In genomic region chr10:78463769-78464167, GRCm38 (mm10) we compare ENCODE assay signal across 9 mouse cellular contexts. TPM values are rescaled to one million over a fixed set of nuclear protein-coding genes. Genes with fewer than 3 reads are reported as not detected.
A peak's percentile ranks its signal among the peaks of the same experiment; 100 is the strongest.
DNase-seq lines count a peak whose midpoint lies in the region; ATAC-seq and TF ChIP-seq lines count a peak whose summit lies in the region.
"Had no signal": no experiment of that assay in that cellular context is flagged by ENCODE, and none has a peak within 500 bp of the region (broad histone marks: within the 10 kb centered on the region; RNA-seq: fewer than 3 reads in every experiment).

No protein-coding gene starts in this region.

- 85% methylated on average over 3 of the region's 3 CpGs for WGBS in forebrain, embryonic 16.5 days
- WGBS in liver, embryonic 13.5 days (ENCODE audit: insufficient replicate concordance) = 53% methylated on average over 3 of the region's 3 CpGs

- H3K36me3 ChIP-seq in erythroblast, embryonic 14.5 days (ENCODE audit: control insufficient read depth) = no peaks in the 10 kb centered on the region
- peaks cover 0 to 6% of the 10 kb centered on the region in 2 experiments for H3K36me3 ChIP-seq in CH12.LX (replicated peaks in 1 of 2; ENCODE audit: control insufficient read depth in 1 of 2, insufficient read depth in 1 of 2, low read length in 1 of 2)
- no peaks in the 10 kb centered on the region for H3K36me3 ChIP-seq in forebrain, embryonic 16.5 days (ENCODE audit: control insufficient read depth, insufficient read depth)
- no peaks in the 10 kb centered on the region for H3K36me3 ChIP-seq in liver, embryonic 13.5 days

- peaks cover 26% of the 10 kb centered on the region for H3K4me1 ChIP-seq in erythroblast, embryonic 14.5 days (ENCODE audit: control insufficient read depth)
- peaks cover 20 to 65% of the 10 kb centered on the region in 2 experiments for H3K4me1 ChIP-seq in CH12.LX (ENCODE audit: control insufficient read depth in 1 of 2, insufficient read depth in 2 of 2)
- peaks cover 8% of the 10 kb centered on the region for H3K4me1 ChIP-seq in forebrain, embryonic 16.5 days (replicated peaks; ENCODE audit: control insufficient read depth, insufficient read depth, low read length)
- peaks cover 48% of the 10 kb centered on the region for H3K4me1 ChIP-seq in liver, embryonic 13.5 days (replicated peaks)

- TF ChIP-seq EP300 in CH12.LX (IDR thresholded peaks at IDR 0.05; ENCODE audit: low read length) = no peak

- peak overlapping the region; percentile 69 for H3K4me3 ChIP-seq in erythroblast, embryonic 14.5 days (replicated peaks)
- H3K4me3 ChIP-seq in CH12.LX (replicated peaks in 1 of 3; ENCODE audit: low read depth in 2 of 3, low read length in 2 of 3, poor library complexity in 1 of 3) = peak overlapping the region; percentile 59 to 74 (median 74)
- peak overlapping the region; percentile 76 for H3K4me3 ChIP-seq in forebrain, embryonic 16.5 days (replicated peaks; ENCODE audit: low read length)
- H3K4me3 ChIP-seq in liver, embryonic 13.5 days (replicated peaks) = peak overlapping the region; percentile 70

- no peak for TF ChIP-seq RAD21 in CH12.LX (IDR thresholded peaks at IDR 0.05; ENCODE audit: low read depth, low read length)

- dilution Hi-C loops in CH12.LX (cut with MboI; ENCODE audit: extremely low pct_ligation_motif_present, extremely low pct_unique_long_range_greater_than_20kb, low sequenced_read_pairs) = no loop called here

- peaks cover 2% of the 10 kb centered on the region; the same call in 1 of the 2 replicates for H3K27me3 ChIP-seq in erythroblast, embryonic 14.5 days (ENCODE audit: control insufficient read depth)
- H3K27me3 ChIP-seq in CH12.LX (replicated peaks) = peaks cover 17% of the 10 kb centered on the region
- H3K27me3 ChIP-seq in forebrain, embryonic 16.5 days (replicated peaks; ENCODE audit: control insufficient read depth, insufficient read depth, low read length) = no peaks in the 10 kb centered on the region
- no peaks in the 10 kb centered on the region for H3K27me3 ChIP-seq in liver, embryonic 13.5 days

- H3K9me3 ChIP-seq in erythroblast, embryonic 14.5 days (ENCODE audit: control insufficient read depth, low read length) = no peaks in the 10 kb centered on the region
- H3K9me3 ChIP-seq in CH12.LX (replicated peaks; ENCODE audit: low read length) = no peaks in the 10 kb centered on the region
- H3K9me3 ChIP-seq in forebrain, embryonic 16.5 days (ENCODE audit: control insufficient read depth, low read length) = no peaks in the 10 kb centered on the region
- no peaks in the 10 kb centered on the region for H3K9me3 ChIP-seq in liver, embryonic 13.5 days (replicated peaks)

- no peak overlapping the region for H3K27ac ChIP-seq in CH12.LX (ENCODE audit: insufficient read depth, low read depth)
- no peak overlapping the region for H3K27ac ChIP-seq in forebrain, embryonic 16.5 days (ENCODE audit: low read length)
- H3K27ac ChIP-seq in liver, embryonic 13.5 days = no peak overlapping the region

- ATAC-seq in erythroblast, adult 5-6 weeks (replicated peaks; ENCODE audit: low FRiP score, poor library complexity, severe bottlenecking) = no peak
- ATAC-seq in forebrain, embryonic 16.5 days = no peak
- ATAC-seq in liver, embryonic 13.5 days (ENCODE audit: low read depth) = no peak
- ATAC-seq in granulocyte monocyte progenitor cell, adult 5-6 weeks (replicated peaks; ENCODE audit: poor library complexity, severe bottlenecking) = no peak

- no peaks in the 10 kb centered on the region for H3K79me2 ChIP-seq in CH12.LX (replicated peaks; ENCODE audit: control insufficient read depth, extremely low read depth, insufficient read depth, poor library complexity, severe bottlenecking)

- in situ Hi-C loops in CH12.LX (cut with MboI; ENCODE audit: low pct_ligation_motif_present, low pct_unique_long_range_greater_than_20kb, low sequenced_read_pairs) = no loop called here

- DNase-seq in CH12.LX (ENCODE audit: extremely low read depth) = no peak
- DNase-seq in liver, embryonic 13.5 days = no peak
- no peak for DNase-seq in layer of hippocampus, adult 18-20 months (ENCODE audit: low spot score in 2 of 2)
- no peak for DNase-seq in layer of hippocampus, postnatal 14 days (ENCODE audit: low spot score in 2 of 2)

- no peak overlapping the region; the same call in 1 of the 2 replicates for H3K9ac ChIP-seq in CH12.LX (ENCODE audit: insufficient read depth, low read depth)
- H3K9ac ChIP-seq in forebrain, embryonic 16.5 days (replicated peaks; ENCODE audit: low read depth, low read length) = peak overlapping the region; percentile 74
- peak overlapping the region; percentile 76 for H3K9ac ChIP-seq in liver, embryonic 13.5 days

- TF ChIP-seq POLR2A in CH12.LX (IDR thresholded peaks at IDR 0.05; ENCODE audit: low read depth, low read length) = no peak

- TF ChIP-seq CTCF in CH12.LX (conservative IDR thresholded peaks at IDR 0.05 in 1 of 2, IDR thresholded peaks at IDR 0.05 in 1 of 2; ENCODE audit: low read depth in 2 of 2, low read length in 2 of 2) = no peak

- peak overlapping the region; percentile 78 for H3K4me2 ChIP-seq in CH12.LX (ENCODE audit: insufficient read depth, low read depth, poor library complexity, severe bottlenecking)
- peak overlapping the region; percentile 100 for H3K4me2 ChIP-seq in forebrain, embryonic 16.5 days (ENCODE audit: low read length)
- H3K4me2 ChIP-seq in liver, embryonic 13.5 days = peak overlapping the region; percentile 97

TF ChIP-seq in CH12.LX, 34 proteins besides CTCF, POLR2A, EP300 and RAD21 (continues in another document):
- TF ChIP-seq TCF12 (IDR thresholded peaks at IDR 0.05; ENCODE audit: low read depth, low read length) = no peak
- no peak for TF ChIP-seq JUN (IDR thresholded peaks at IDR 0.05; ENCODE audit: insufficient read depth, low read depth, low read length)
- TF ChIP-seq MAZ (IDR thresholded peaks at IDR 0.05; ENCODE audit: low read depth, low read length) = no peak
- TF ChIP-seq SIN3A (IDR thresholded peaks at IDR 0.05; ENCODE audit: low read length) = no peak
- no peak for TF ChIP-seq PAX5 (IDR thresholded peaks at IDR 0.05; ENCODE audit: low read length)
- no peak for TF ChIP-seq MAFK (IDR thresholded peaks at IDR 0.05; ENCODE audit: insufficient replicate concordance, low read length)

RNA-seq across cellular contexts. Expression of gene Pdxk, which starts 1.0 kb away (rescaled TPM):
- polyA plus RNA-seq in erythroblast, embryonic 14.5 days (2012) = 0.14 TPM in 2 replicates
- total RNA-seq in erythroblast, adult 5-6 weeks (2015; ENCODE audit: low replicate concordance) = 2.9 and 6.3 TPM in 2 replicates
- total RNA-seq in erythroblast, adult 5-6 weeks (2017; ENCODE audit: low replicate concordance) = 1.4 TPM in 2 replicates
- 6.4 and 8.4 TPM in 2 replicates for total RNA-seq in CH12.LX (2012; rRNA removed)
- 4.3 TPM in 2 replicates for total RNA-seq in CH12.LX (2014; rRNA removed)
- polyA plus RNA-seq in CH12.LX (2012; ENCODE audit: insufficient read length, low read depth) = 6.3 and 6.8 TPM in 2 replicates
- polyA plus RNA-seq in forebrain, embryonic 16.5 days (2015; fragmentation: Nextera tagmentation; extraction: Ambion mirVana) = 16.7 and 23.0 TPM in 2 replicates
- polyA plus RNA-seq in liver, embryonic 13.5 days (2015; fragmentation: Nextera tagmentation; extraction: Ambion mirVana) = 5.8 and 7.0 TPM in 2 replicates
- 37.2 and 42.3 TPM in 2 replicates for total RNA-seq in granulocyte monocyte progenitor cell, adult 5-6 weeks (2014; fragmentation: Nextera tagmentation)
- total RNA-seq in granulocyte monocyte progenitor cell, adult 5-6 weeks (2017) = 15.2 and 23.4 TPM in 2 replicates
- total RNA-seq in layer of hippocampus, adult 18-20 months (2021) = 100 to 1,000 TPM in 1 of 2 experiments, 10 to 100 TPM in 1; 99.5 to 106 TPM
- total RNA-seq in layer of hippocampus, postnatal 14 days (2021) = 10 to 100 TPM; 71.0 to 73.2 TPM

RNA-seq across cellular contexts. Expression of gene Cstb, which starts 38.3 kb away (rescaled TPM):
- polyA plus RNA-seq in erythroblast, embryonic 14.5 days (2012) = 0.46 and 1.3 TPM in 2 replicates
- total RNA-seq in erythroblast, adult 5-6 weeks (2015; ENCODE audit: low replicate concordance) = 17.7 and 24.9 TPM in 2 replicates
- total RNA-seq in erythroblast, adult 5-6 weeks (2017; ENCODE audit: low replicate concordance) = 3.3 and 10.0 TPM in 2 replicates
- total RNA-seq in CH12.LX (2012; rRNA removed) (124 and 139 TPM in 2 replicates), CH12.LX (2014; rRNA removed) (226 and 239 TPM in 2 replicates)
- polyA plus RNA-seq in CH12.LX (2012; ENCODE audit: insufficient read length, low read depth) = 194 and 206 TPM in 2 replicates
- polyA plus RNA-seq in forebrain, embryonic 16.5 days (2015; fragmentation: Nextera tagmentation; extraction: Ambion mirVana) = 96.6 and 117 TPM in 2 replicates
- 97.6 and 107 TPM in 2 replicates for polyA plus RNA-seq in liver, embryonic 13.5 days (2015; fragmentation: Nextera tagmentation; extraction: Ambion mirVana)
- 72.8 and 118 TPM in 2 replicates for total RNA-seq in granulocyte monocyte progenitor cell, adult 5-6 weeks (2014; fragmentation: Nextera tagmentation)
- total RNA-seq in granulocyte monocyte progenitor cell, adult 5-6 weeks (2017) = 37.3 and 43.4 TPM in 2 replicates
- total RNA-seq in layer of hippocampus, adult 18-20 months (2021) = 10 to 100 TPM; 39.1 to 40.5 TPM
- total RNA-seq in layer of hippocampus, postnatal 14 days (2021) = 10 to 100 TPM; 33.8 to 37.6 TPM

RNA-seq across cellular contexts. Expression of gene Rrp1, which starts 50.9 kb away (rescaled TPM):
- 15.4 and 18.2 TPM in 2 replicates for polyA plus RNA-seq in erythroblast, embryonic 14.5 days (2012)
- total RNA-seq in erythroblast, adult 5-6 weeks (2015; ENCODE audit: low replicate concordance) = 4.8 and 17.3 TPM in 2 replicates
- 44.9 and 46.9 TPM in 2 replicates for total RNA-seq in erythroblast, adult 5-6 weeks (2017; ENCODE audit: low replicate concordance)
- total RNA-seq in CH12.LX (2012; rRNA removed) (189 and 203 TPM in 2 replicates), CH12.LX (2014; rRNA removed) (127 and 138 TPM in 2 replicates)
- polyA plus RNA-seq in CH12.LX (2012; ENCODE audit: insufficient read length, low read depth) = 327 and 659 TPM in 2 replicates
- polyA plus RNA-seq in forebrain, embryonic 16.5 days (2015; fragmentation: Nextera tagmentation; extraction: Ambion mirVana) = 436 and 438 TPM in 2 replicates
- 160 and 177 TPM in 2 replicates for polyA plus RNA-seq in liver, embryonic 13.5 days (2015; fragmentation: Nextera tagmentation; extraction: Ambion mirVana)
- 130 and 159 TPM in 2 replicates for total RNA-seq in granulocyte monocyte progenitor cell, adult 5-6 weeks (2014; fragmentation: Nextera tagmentation)
- 404 and 430 TPM in 2 replicates for total RNA-seq in granulocyte monocyte progenitor cell, adult 5-6 weeks (2017)
- total RNA-seq in layer of hippocampus, adult 18-20 months (2021) = 100 to 1,000 TPM; 361 to 370 TPM
- 100 to 1,000 TPM; 337 to 342 TPM for total RNA-seq in layer of hippocampus, postnatal 14 days (2021)

RNA-seq across cellular contexts. Expression of gene Olfr1358, which starts 53.5 kb away (rescaled TPM):
- not detected in 2 replicates for polyA plus RNA-seq in erythroblast, embryonic 14.5 days (2012)
- not detected in 2 replicates for total RNA-seq in erythroblast, adult 5-6 weeks (2015; ENCODE audit: low replicate concordance)
- not detected in 2 replicates for total RNA-seq in erythroblast, adult 5-6 weeks (2017; ENCODE audit: low replicate concordance)
- total RNA-seq in CH12.LX (2012; rRNA removed) (not detected in 2 replicates), CH12.LX (2014; rRNA removed) (not detected in 2 replicates)
- polyA plus RNA-seq in CH12.LX (2012; ENCODE audit: insufficient read length, low read depth) = not detected in 2 replicates
- polyA plus RNA-seq in forebrain, embryonic 16.5 days (2015; fragmentation: Nextera tagmentation; extraction: Ambion mirVana) = not detected in 2 replicates
- not detected in 2 replicates for polyA plus RNA-seq in liver, embryonic 13.5 days (2015; fragmentation: Nextera tagmentation; extraction: Ambion mirVana)
- total RNA-seq in granulocyte monocyte progenitor cell, adult 5-6 weeks (2014; fragmentation: Nextera tagmentation) = not detected in 2 replicates
- total RNA-seq in granulocyte monocyte progenitor cell, adult 5-6 weeks (2017) = not detected in 2 replicates
- total RNA-seq in layer of hippocampus, adult 18-20 months (2021) = not detected
- not detected for total RNA-seq in layer of hippocampus, postnatal 14 days (2021)
- total RNA-seq: neutrophil, adult 5-6 weeks had no signal
